Mouse (Mus musculus): ENCODE data around the gene Adgrb3.

GRCm38 (mm10) chr1:25577836-25578235 is 251.7 kb downstream of the Adgrb3 start:
- TF ChIP-seq EP300 (IDR thresholded peaks at IDR 0.05; ENCODE audit: insufficient read depth, low read depth, low read length) (no peak), POLR2A (IDR thresholded peaks at IDR 0.05; ENCODE audit: insufficient read depth, low read length) (no peak), CTCF (IDR thresholded peaks at IDR 0.05; ENCODE audit: low read depth, low read length) (no peak)
